Mouse (Mus musculus) layer of hippocampus, postnatal 14 days (tissue): ENCODE results near the gene Abr. TPM values are rescaled to one million over a fixed set of nuclear protein-coding genes. Genes with fewer than 3 reads are reported as not detected.
A peak's percentile ranks its signal among the peaks of the same experiment; 100 is the strongest.

Source experiments
- DNase-seq, 2 experiments: peaks; one replicate each; pipeline ENCODE4 v3.0.0; 2021 to 2022; ENCODE audit warnings: low spot score in 2 of 2, mixed read lengths in 1 of 2
- total RNA-seq, 2 experiments: library from RNA; stranded (reverse); gene quantifications; 2 replicates each; pipeline ENCODE4 v1.2.3; 2021

Abr gene
- total RNA-seq, 2 experiments from 2014 or later, result 412 to 440 TPM

DNA sequence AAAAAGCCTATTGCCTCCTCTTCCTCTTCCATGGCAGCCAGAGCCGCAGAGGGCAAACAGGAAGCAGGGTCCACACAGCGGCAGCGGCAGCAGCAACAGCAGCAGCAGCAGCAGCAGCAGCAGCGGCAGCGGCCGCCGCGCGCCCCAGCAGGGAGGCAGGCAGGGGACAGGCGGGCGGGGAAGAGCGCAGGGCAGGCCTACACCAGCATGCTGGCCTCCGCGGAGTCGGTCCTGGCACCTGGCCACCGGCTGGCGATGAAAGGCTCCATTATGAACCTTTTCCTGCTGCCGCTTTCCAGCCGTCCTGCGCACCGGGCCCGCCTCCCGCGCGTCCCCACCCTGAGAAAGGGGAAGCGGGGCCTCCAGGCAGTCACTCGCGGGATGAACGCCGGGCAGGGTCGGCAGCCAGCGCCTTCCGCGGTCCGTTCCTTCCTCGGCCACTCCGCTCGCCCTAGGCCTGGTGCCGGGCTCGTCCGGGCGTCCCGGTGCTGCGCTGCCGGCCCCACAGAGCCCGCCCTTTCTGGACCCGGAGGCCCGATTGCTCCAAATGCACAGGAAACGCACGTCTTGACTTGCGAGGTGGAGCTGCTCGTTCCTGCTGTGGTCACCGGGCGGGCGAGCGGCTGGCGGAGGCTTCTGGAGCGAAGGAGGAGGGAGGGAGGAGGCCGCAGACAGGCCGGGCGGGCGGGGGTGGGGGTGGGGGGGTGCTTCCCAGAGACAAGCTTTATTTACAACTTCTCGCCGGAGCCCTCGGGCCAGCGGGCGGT lies 127.6 kb downstream of the Abr start:
- DNase-seq, result peak; percentile 84 to 91

GRCm38 (mm10) chr11:76493811-76494274 lies 128.3 kb downstream of the Abr start:
- DNase-seq, result no peak

- DNase-seq, result no peak
Measured at GRCm38 (mm10) chr11:76493167-76493566, 128.9 kb downstream of the Abr start.

DNA sequence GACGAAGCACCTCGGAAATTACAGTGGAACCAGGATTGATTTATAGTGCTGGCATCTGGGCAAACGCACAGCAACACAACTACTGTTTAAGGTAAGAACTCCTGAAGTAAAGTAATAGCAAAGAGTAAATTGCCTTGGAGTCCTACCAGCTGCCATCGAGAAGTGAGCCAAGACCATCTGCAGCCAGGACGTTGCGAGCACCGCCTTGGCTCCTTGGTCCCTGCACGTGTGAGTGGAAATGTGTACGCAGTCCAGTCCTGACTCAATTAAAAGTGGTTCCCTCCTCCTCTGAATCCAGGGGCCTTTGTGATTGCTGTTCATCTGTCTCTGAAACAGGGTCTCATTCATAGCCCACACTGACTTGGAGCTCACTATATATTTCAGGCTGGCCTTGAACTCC lies 130.3 kb downstream of the Abr start:
- no peak for DNase-seq

GRCm38 (mm10) chr11:76489407-76489806 lies 132.7 kb downstream of the Abr start:
- no peak for DNase-seq

- no peak for DNase-seq
Measured at GRCm38 (mm10) chr11:76487024-76487423, 135.1 kb downstream of the Abr start.

DNA sequence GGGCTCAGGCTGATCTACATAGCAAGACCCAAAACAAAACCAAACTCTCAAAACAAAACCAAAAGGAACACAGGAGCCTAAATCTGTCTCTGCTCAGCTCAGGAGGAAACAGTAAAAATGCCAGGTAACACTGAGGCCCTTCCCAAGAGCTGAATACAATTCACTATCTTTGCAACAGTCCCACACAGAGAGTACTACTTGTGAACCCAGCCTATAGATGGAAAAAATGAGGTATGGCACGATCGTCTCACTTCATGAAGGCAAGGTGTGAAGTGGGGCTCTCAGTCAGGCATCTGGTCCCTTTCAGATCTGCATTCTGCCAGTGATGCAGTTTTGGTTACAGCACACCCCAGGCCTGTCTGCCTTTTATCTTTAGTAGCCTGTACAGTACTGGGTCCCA lies 138.1 kb downstream of the Abr start:
- DNase-seq, result no peak

GRCm38 (mm10) chr11:76483171-76483727 lies 138.9 kb downstream of the Abr start:
- DNase-seq, result no peak

GRCm38 (mm10) chr11:76482697-76483096 lies 139.4 kb downstream of the Abr start:
- DNase-seq, result no peak

GRCm38 (mm10) chr11:76482183-76482582 lies 139.9 kb downstream of the Abr start:
- no peak for DNase-seq

DNA sequence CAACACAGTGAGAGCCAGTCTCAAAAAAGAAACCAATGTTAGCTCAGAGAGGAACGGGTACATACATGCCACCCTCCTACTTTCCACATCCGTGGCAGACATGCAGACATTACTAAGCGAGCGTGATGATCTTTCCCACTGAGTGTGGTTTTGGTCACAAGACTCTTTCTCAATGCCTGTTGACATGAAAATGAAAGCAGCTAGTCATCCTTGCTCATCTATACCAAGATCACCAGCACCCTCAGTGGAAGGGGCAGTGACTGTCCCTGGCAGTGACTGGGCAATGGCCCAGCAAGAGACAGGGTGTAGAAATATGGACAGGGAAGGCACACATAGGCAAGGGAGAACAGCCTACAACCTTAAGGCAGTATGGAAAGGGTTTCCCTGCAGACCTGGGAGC lies 142.4 kb downstream of the Abr start:
- DNase-seq, result no peak

- no peak for DNase-seq
Measured at GRCm38 (mm10) chr11:76478676-76479655, 143.1 kb downstream of the Abr start.

DNA sequence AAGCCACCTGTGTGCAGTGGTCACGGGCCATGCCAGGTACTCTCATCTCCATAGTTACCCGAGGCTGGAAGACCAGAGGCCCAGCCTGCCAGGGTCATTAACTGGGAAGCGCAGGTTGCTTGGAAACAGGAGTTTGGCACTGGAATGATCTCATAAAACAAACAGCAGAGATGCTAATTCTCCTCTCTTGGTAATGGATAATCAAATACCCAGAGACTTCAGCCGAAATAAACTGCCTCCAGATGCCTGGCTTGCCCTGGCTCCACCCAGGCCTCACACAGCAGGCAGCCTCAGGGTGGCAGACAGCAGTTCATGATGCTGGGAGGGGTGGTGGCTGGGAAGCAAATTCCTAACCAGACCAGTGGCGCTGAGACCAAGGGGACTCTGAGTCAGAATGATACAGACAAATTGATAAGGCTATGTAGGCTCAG lies 145.0 kb downstream of the Abr start:
- DNase-seq, result no peak

DNA sequence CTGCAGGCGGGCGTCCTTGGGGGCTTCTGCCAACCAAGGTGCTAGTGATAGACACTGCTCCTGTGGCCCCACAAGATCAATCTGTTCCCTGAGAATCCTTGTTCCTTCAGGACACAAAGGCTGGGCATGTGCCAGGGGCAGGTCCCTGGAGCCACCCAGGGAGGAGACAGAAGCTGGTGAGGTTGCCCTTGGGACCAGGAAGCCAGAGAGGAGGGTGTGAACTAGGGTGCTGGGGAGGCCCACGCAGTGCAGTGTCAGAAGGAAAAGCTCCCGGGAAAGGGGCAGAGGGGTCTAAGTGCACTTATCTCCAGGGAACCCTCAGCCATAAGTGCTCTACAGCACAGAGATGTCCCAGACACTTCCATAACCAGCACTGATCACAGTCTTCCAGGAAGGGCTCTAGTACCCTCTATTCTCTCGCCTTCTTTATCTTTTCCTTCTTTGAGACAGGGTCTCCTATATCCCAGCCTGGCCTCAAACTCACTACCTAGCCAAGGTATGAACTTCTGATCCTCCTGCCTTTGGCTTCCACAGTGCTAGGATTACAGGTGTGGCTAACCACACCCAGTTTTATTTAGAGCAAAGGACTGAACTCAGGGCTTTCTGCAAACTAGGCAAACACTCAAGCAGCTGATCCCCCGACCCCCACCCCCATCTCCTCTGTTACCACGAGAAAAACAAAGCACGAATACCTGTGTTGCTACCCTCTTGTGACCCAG lies 145.6 kb downstream of the Abr start:
- DNase-seq, result no peak

DNA sequence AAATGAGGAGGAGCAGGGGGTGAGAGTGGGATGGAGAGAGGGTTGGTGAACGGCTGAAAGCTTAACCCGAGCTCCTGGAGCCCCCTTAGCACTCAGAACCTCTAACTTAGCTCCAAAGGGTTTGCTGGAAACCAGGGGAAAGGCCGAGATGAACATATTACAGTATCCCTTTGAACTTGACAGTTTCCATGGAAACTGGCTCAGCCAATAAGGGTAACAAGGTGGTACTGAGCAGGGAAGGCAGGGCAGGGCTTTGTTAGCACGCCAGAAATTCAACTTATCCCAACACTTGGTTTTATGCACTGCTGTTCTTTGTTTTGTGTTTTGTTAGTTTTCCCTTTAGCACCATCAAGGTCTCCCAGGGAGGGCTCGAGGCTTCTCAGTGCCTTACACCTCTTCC lies 149.5 kb downstream of the Abr start:
- DNase-seq, result no peak

- no peak for DNase-seq
Measured at GRCm38 (mm10) chr11:76469311-76469998, 152.7 kb downstream of the Abr start.

DNA sequence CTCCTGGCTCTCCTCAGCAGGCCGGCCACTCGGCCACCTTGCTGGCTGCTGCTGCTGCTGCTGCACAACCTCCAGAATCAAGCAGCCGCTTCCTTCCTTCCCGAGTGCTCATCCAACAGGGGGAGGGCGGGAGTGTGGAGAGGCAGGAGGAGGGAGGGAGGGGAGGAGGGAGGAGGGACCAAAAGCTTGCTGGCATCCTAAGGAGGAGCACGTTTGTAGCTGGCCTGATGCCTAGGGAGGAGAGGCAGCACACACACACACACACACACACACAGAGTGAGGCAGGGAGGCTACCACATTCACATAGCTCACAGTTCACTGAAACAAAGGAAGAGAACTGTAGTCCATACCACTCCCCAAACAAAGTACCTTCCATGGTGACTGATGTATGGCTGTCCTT lies 153.8 kb downstream of the Abr start:
- DNase-seq, result peak in 1 of 2 experiments; percentile 46

DNA sequence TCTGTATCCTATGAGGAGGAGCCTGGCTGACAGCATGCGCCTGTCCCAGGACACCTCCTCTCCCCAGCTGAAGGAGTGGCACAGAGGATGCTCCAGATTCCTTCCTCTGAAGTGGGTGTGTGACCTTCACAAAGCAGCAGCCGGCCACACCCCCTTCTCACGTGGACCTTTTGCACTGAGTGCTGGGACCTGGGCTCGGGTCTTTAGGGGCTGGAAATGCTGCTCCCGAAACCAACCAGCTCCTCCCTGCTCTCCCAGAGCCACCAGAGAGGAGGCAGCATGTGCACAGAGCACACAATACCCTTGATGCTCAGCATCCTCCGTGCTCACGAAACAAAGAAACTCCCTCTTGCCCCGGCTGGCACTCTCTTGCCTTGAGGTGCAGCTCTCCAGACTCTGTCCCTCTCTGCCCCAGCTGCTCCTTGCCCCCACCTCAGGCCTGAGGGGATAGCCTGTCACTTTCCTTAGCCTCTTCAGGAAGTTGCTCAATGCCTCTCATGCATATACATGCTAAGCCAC lies 154.6 kb downstream of the Abr start:
- no peak for DNase-seq

GRCm38 (mm10) chr11:76467073-76467472 lies 155.0 kb downstream of the Abr start:
- no peak for DNase-seq

DNA sequence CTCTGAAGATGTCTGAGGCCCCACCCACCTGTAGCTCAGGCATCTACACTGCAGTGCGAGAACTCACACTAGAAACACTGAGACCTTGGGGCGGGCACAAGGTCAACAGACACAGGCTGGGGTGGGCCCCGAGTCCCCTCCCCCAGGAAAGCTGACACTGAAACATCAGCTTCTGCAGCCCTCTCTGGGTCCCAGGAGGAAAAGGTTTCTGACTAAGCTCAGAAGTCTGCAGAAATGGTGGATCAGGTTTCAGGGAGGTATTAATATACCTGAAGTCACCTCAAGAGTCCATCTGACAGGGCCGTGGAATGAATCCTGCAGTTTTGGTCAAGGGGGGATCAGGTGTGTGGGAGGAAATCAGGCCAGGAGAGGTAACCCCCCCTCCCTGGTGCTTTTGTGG lies 156.2 kb downstream of the Abr start:
- DNase-seq, result no peak
